Mouse (Mus musculus): Measurements from ENCODE around the gene Gm42688. TPM values are rescaled to one million over a fixed set of nuclear protein-coding genes. Genes with fewer than 3 reads are reported as not detected.

Gm42688 gene
- polyA plus RNA-seq, 1 experiment from 2014 or later = 5.0 TPM

DNA sequence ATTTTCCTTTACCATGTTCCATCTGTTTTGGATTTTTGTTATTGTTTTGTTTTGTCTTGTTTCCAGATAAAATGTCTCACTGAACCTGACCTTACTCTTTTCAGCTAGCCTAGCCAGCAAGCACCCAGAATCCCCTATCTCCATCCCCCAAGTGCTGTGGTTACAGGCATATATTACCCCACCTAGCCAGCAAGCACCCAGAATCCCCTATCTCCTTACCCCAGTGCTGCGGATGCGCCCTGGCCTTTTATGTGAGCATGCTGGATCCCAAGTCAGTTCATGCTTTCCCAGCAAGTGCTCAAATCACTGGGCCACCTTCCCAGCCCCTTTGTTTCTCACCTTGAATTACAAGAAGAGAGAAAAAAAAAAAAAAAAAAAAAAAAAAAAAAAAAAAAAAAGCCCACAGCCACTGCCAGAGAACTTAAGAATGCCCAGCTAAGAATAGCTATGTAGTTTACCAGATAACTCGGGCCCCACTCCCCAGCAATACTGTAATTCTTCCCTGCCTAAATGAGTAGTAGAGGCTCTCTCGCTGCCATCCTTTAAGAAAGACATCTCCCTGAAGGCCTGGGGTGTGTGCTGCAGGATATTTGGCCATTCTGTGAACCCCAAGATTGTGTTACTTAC, 10.2 kb downstream of the Gm42688 start:
- H3K4me3 ChIP-seq (replicated peaks) = no peak overlapping the region
- no peaks in the 10 kb centered on the region for H3K27me3 ChIP-seq
- H3K4me1 ChIP-seq (replicated peaks) = peaks cover 44% of the 10 kb centered on the region
- ATAC-seq = no peak
- 91% methylated on average over 4 of the region's 4 CpGs for WGBS
- H3K4me2 ChIP-seq (replicated peaks) = no peak overlapping the region
- H3K36me3 ChIP-seq = peaks cover 12% of the 10 kb centered on the region
- H3K9ac ChIP-seq (replicated peaks) = no peak overlapping the region
- H3K9me3 ChIP-seq = no peaks in the 10 kb centered on the region
- H3K27ac ChIP-seq = no peak overlapping the region

DNA sequence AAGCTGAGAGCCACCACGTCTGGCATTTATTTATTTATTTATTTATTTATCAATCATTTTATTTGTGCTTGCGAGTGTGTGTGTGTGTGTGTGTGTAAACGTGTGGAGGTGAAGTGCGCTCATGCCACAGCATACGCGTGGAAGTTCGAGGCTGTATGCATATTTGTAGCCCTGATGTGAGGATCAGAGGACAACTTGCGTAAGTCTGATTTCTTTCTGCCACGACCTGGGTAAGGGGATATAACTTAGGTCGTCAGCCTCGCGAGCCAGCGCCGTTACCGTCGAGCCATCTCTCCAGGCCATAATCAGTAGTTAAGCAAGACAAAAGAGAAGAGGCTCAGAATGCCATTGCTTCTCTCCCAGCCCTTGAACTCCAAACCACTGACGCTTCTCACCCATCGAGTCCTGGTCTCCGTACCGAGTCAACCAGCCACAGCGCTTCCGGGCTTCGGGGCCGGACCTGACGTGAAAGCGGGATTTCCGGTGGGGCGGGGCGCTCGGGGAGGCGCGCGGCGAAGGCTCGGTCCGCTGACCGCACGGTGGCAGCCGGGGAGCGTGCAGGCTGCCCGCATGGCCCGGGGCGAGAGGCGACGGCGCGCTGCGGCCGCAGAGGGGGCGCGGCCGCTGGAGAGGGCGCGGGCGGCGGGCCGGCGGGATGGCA, 13.7 kb downstream of the Gm42688 start, which contains the start of gene Mogs:
Gene Mogs (plus strand): TSS at position 486 of the 661 bp plus-strand sequence.
- peak within 1 kb of the TSS; percentile 93 for H3K9ac ChIP-seq (replicated peaks)
- H3K36me3 ChIP-seq = peaks cover 37% of the 10 kb centered on the region
- WGBS = 2% methylated on average over 49 of the region's 58 CpGs
- no peaks in the 10 kb centered on the region for H3K27me3 ChIP-seq
- H3K4me1 ChIP-seq (replicated peaks) = peaks cover 55% of the 10 kb centered on the region
- no peaks in the 10 kb centered on the region for H3K9me3 ChIP-seq
- peak within 1 kb of the TSS; percentile 88 for H3K4me3 ChIP-seq (replicated peaks)
- ATAC-seq = peak; percentile 88
- peak within 1 kb of the TSS; percentile 84 for H3K27ac ChIP-seq
- peak within 1 kb of the TSS; percentile 88 for H3K4me2 ChIP-seq (replicated peaks)

DNA sequence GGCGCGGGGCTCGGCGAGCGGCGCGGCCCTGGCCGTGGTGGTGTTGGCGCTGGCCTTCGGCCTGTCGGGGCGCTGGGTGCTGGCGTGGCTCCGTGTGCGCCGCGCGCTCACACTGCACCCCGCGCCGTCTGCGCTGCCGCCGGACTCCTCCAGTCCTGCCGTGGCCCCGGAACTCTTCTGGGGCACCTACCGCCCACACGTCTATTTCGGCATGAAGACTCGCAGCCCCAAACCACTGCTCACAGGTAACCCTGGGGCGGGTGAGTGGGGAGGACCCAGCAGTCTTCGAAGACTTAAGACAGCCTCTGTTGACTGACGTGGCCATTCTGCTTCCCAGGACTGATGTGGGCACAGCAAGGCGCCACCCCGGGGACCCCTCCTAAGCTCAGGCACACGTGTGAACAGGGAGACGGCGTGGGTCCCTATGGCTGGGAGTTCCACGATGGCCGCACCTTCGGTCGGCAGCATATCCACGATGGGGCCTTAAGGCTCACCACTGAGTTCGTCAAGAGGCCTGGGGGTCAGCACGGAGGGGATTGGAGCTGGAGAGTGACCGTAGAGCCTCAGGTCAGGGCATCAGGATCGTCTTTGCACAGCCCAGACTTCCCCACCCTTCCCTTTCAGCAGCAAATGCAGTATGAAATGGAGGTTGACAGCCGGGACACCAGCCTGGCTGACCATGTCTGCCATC, 14.4 kb downstream of the Gm42688 start:
- H3K9ac ChIP-seq (replicated peaks) = peak overlapping the region; percentile 93
- H3K27ac ChIP-seq = peak overlapping the region; percentile 84
- 1% methylated on average over 37 of the region's 48 CpGs for WGBS
- peak overlapping the region; percentile 88 for H3K4me3 ChIP-seq (replicated peaks)
- H3K36me3 ChIP-seq = peaks cover 36% of the 10 kb centered on the region
- peak; percentile 44 for ATAC-seq
- peak overlapping the region; percentile 88 for H3K4me2 ChIP-seq (replicated peaks)
- H3K27me3 ChIP-seq = no peaks in the 10 kb centered on the region
- peaks cover 58% of the 10 kb centered on the region for H3K4me1 ChIP-seq (replicated peaks)
- no peaks in the 10 kb centered on the region for H3K9me3 ChIP-seq

DNA sequence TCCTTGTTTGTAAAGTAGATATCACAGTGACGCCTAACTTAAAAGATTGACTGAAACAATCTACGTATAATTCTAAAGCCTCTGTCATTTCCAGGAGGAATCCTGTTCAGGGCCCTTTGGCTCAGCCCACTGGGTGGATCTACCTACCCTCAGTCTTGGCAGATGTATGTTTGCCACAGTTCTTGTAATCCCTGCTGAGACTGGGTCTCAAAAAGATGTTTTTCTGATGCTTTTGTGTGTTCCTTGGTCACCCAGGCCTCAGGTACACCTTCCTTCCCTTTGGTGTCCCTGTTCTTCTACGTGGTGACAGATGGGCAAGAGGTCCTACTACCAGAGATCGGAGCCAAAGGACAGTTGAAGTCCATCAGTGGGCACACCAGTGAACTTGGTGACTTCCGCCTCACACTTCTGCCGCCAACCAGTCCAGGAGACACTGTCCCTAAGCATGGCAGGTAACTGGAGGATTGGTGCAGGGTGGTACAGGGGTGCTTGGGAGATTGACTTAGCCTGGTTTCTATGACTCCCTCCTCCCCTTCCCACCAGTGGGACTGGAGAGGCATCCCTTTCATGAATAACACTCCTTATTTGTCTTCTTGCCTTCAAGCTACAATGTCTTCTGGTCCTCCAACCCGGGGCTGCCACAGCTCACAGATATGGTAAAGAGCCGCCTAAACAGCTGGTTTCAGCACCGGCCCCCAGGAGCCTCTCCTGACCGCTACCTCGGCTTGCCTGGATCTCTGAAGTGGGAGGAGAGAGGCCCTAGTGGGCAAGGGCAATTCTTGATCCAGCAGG, 15.2 kb downstream of the Gm42688 start:
- H3K9me3 ChIP-seq = no peaks in the 10 kb centered on the region
- no peaks in the 10 kb centered on the region for H3K27me3 ChIP-seq
- H3K36me3 ChIP-seq = peaks cover 33% of the 10 kb centered on the region
- H3K27ac ChIP-seq = 0 out of 2 replicates have a peak overlapping the region, but pooled peaks have one; percentile 84
- 80% methylated on average over 11 of the region's 11 CpGs for WGBS
- peaks cover 56% of the 10 kb centered on the region for H3K4me1 ChIP-seq (replicated peaks)
- no peak for ATAC-seq
- H3K4me3 ChIP-seq (replicated peaks) = peak overlapping the region; percentile 88
- H3K9ac ChIP-seq (replicated peaks) = peak overlapping the region; percentile 93
- H3K4me2 ChIP-seq (replicated peaks) = peak overlapping the region; percentile 88

DNA sequence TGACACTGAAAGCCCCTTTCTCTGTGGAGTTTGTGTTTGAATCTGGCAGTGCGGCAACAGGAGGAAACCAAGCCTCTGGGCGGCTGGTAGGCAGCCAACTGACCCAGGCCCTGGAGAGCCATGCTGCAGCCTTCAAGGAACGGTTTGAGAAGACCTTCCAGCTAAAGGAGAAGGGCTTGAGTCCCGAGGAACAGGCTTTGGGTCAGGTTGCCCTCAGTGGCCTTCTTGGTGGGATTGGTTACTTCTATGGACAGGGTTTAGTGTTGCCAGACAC, 15.7 kb downstream of the Gm42688 start:
- Histone ChIP-seq H3K4me2 (replicated peaks) (peak overlapping the region; percentile 88), H3K9ac (replicated peaks) (peak overlapping the region; percentile 93; the same call in 1 of the 2 replicates), H3K27me3 (no peaks in the 10 kb centered on the region), H3K27ac (no peak overlapping the region), H3K9me3 (no peaks in the 10 kb centered on the region), H3K4me3 (replicated peaks) (peak overlapping the region; percentile 88; the same call in 1 of the 2 replicates), H3K36me3 (peaks cover 33% of the 10 kb centered on the region), H3K4me1 (replicated peaks) (peaks cover 57% of the 10 kb centered on the region)
- 88% methylated on average over 4 of the region's 4 CpGs for WGBS
- ATAC-seq = no peak

DNA sequence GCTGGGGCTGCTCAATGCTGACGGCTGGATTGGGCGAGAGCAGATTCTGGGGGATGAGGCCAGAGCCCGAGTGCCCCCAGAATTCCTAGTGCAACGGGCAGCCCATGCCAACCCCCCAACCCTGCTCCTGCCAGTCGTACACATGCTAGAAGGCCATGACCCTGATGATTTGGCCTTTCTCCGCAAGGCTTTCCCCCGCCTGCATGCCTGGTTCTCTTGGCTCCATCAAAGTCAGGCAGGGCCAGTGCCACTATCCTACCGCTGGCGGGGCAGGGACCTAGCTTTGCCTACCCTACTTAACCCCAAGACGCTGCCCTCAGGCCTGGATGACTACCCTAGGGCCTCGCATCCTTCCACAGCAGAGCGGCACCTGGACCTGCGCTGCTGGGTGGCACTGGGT, 16.2 kb downstream of the Gm42688 start:
- Histone ChIP-seq H3K36me3 (peaks cover 33% of the 10 kb centered on the region), H3K9ac (replicated peaks) (no peak overlapping the region), H3K4me1 (replicated peaks) (peaks cover 62% of the 10 kb centered on the region), H3K9me3 (no peaks in the 10 kb centered on the region), H3K4me2 (replicated peaks) (no peak overlapping the region), H3K27me3 (no peaks in the 10 kb centered on the region), H3K4me3 (replicated peaks) (0 out of 2 replicates have a peak overlapping the region, but pooled peaks have one; percentile 1), H3K27ac (no peak overlapping the region)
- no peak for ATAC-seq
- WGBS = 94% methylated on average over 13 of the region's 13 CpGs

DNA sequence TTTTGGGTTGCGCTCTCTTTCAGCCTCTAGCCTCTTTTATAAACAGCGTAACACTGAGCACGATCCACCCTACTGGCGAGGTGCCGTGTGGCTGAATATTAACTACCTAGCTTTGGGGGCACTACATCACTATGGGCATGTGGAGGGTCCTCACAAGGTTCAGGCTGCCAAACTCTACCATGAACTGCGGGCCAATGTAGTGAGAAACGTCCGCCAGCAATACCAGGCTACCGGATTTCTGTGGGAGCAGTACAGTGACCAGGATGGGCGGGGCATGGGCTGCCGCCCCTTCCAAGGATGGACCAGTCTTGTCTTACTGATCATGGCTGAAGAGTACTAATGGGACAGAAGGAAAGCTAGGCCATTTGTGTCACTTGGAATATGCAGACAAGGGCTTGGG, 17.0 kb downstream of the Gm42688 start:
- Histone ChIP-seq H3K4me1 (replicated peaks) (peaks cover 70% of the 10 kb centered on the region), H3K4me2 (replicated peaks) (no peak overlapping the region), H3K27me3 (no peaks in the 10 kb centered on the region), H3K9me3 (no peaks in the 10 kb centered on the region), H3K9ac (replicated peaks) (no peak overlapping the region), H3K36me3 (peaks cover 33% of the 10 kb centered on the region), H3K27ac (no peak overlapping the region), H3K4me3 (replicated peaks) (no peak overlapping the region)
- WGBS = 86% methylated on average over 11 of the region's 11 CpGs
- ATAC-seq = no peak

DNA sequence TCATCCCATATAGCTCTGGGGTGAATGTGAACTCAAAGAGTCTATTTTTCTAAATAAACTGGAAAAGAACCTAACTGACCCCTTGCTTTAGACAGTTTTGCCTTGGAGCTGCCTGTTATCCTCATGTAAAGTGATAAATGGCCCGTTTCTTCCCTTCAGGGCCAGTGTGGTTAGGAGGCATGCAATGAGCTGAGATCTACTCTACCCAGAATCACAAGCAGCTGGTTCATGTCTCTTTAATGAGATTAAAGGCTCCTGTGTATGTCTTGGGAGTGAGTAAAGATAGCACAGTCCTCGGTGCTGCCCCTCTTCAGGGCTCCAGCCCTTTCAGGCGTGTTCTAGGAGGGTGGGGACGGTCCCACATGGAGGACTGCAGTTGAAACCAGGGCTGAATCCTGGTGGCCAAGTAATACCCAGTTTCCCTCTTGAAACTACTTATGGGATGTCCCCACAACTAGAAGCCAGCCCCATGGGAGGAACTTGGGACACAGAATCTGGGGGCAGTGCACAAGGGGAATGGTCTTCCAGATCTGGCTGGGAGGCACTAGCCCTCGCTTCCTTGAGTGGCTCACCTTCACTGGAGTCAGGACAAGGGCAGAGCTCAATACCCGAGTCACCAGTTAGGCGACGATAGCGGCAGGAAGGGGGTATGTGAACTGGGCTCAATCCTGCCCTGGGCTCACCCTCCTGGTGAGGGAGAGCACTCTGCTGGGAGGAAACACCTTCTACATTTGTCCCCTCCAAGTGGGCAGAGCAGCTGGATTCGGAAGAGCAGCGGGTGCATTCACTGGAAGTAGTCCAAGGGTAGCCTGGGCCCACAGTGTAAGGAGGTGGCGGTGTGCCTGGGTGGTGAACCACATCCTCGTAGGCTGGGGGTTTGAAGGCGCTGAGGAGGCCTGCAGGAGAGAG, 17.7 kb downstream of the Gm42688 start:
- H3K4me2 ChIP-seq (replicated peaks) = peak overlapping the region; percentile 98
- no peaks in the 10 kb centered on the region for H3K27me3 ChIP-seq
- peak overlapping the region; percentile 9; the same call in 1 of the 2 replicates for H3K27ac ChIP-seq
- peak overlapping the region; percentile 92 for H3K9ac ChIP-seq (replicated peaks)
- peaks cover 77% of the 10 kb centered on the region for H3K4me1 ChIP-seq (replicated peaks)
- ATAC-seq = no peak
- H3K9me3 ChIP-seq = no peaks in the 10 kb centered on the region
- peaks cover 33% of the 10 kb centered on the region for H3K36me3 ChIP-seq
- peak overlapping the region; percentile 74 for H3K4me3 ChIP-seq (replicated peaks)
- WGBS = 88% methylated on average over 14 of the region's 14 CpGs

DNA sequence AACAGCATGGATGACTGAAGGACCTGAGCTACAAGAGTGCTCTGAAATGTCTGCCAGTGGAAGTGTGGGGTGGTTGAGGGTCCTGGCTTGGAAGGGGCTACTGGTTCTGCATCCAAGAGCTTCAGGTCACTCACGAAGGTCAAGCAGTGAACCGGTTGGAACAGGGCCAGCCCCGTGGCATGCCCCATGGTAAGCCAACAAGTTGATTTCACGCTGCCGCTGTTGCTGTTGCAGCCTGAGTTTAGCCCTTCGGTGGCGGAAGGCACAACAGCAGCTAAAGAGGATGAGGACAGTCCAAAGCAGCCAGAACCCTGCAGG, 18.3 kb downstream of the Gm42688 start:
- Histone ChIP-seq H3K9ac (replicated peaks) (peak overlapping the region; percentile 92), H3K36me3 (peaks cover 33% of the 10 kb centered on the region), H3K4me1 (replicated peaks) (peaks cover 79% of the 10 kb centered on the region), H3K27me3 (no peaks in the 10 kb centered on the region), H3K4me3 (replicated peaks) (peak overlapping the region; percentile 74), H3K4me2 (replicated peaks) (peak overlapping the region; percentile 98), H3K27ac (0 out of 2 replicates have a peak overlapping the region, but pooled peaks have one; percentile 9), H3K9me3 (no peaks in the 10 kb centered on the region)
- 49% methylated on average over 7 of the region's 7 CpGs for WGBS
- ATAC-seq = no peak

DNA sequence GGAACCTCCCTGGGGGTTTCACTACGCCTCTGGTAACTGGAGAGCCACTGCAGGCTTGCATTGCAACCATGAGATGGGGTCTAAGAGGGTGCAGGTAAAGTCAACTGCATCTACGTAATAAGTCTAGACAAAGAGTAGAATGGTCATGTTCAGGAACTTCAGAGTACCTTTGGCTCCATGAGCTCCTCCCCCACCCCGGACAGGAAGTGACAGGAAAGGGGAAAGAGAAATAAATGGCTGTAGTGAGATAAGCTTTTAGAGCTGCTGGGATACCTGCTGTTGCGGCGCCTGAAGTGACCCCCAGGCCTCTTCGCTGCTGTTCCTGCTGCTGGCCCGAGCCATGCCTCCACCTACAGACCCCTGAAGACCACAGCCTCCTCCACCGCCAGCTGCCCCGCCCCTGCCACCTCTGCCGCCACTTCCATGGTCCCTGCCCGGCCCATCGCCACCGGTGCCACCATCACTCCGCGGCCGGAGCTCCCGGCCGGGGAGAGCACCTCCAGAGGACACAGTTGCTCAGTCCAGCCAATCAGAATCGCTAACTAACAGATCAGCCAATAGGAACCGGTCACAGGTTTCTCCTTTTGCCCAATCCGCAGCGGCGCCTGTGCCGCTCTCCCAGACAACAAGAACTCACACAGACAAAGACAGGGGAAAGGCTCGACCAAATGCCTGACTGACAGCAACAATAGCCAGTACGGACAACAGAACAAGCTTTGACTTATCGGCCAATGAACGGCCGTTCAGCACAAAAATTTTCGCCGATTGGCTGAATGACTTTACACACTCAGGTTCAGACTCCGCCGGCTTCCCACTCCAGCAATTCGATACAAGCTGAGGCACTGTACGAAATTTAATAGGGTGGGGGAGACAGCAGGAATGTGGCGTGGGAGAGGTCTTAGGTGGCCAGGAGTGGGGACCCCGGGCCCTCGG, 19.8 kb downstream of the Gm42688 start, which contains the start of gene Wbp1:
Gene Wbp1 (minus strand): TSS at position 630 of the 933 bp plus-strand sequence.
- H3K27ac ChIP-seq = peak within 1 kb of the TSS; percentile 99
- H3K4me3 ChIP-seq (replicated peaks) = peak within 1 kb of the TSS; percentile 74
- ATAC-seq = peak; percentile 95
- H3K9ac ChIP-seq (replicated peaks) = peak within 1 kb of the TSS; percentile 92
- H3K9me3 ChIP-seq = no peaks in the 10 kb centered on the region
- H3K4me1 ChIP-seq (replicated peaks) = peaks cover 76% of the 10 kb centered on the region
- peaks cover 33% of the 10 kb centered on the region for H3K36me3 ChIP-seq
- H3K27me3 ChIP-seq = no peaks in the 10 kb centered on the region
- H3K4me2 ChIP-seq (replicated peaks) = peak within 1 kb of the TSS; percentile 98
- under 1% methylated on average over 38 of the region's 38 CpGs for WGBS
